Mouse (Mus musculus) hindbrain, embryonic 13.5 days (tissue): ENCODE data around the gene Rtn4rl2. TPM values are rescaled to one million over a fixed set of nuclear protein-coding genes. Genes with fewer than 3 reads are reported as not detected.

Experiments
- microRNA-seq: library from miRNA; unstranded; fragments of <30 nt; microRNA quantifications from one replicate; pipeline ENCODE4, GENCODE M21; 2016
- polyA plus RNA-seq: library from polyadenylated mRNA; unstranded; fragments of >200 nt; fragmentation: Nextera tagmentation; extraction: Ambion mirVana; gene quantifications from 2 replicates; pipeline ENCODE4 v1.2.1, GENCODE M21; 2015

Gene Rtn4rl2
- polyA plus RNA-seq, 1 experiment from 2014 or later, result 2.0 TPM

Small RNA genes lying within 50 kb of the gene (microRNA-seq; reads per million reads assigned to microRNA genes)
- gene Gm24332, result not detected

Other genes starting within 250 kb of the Rtn4rl2 start
- gene Ctnnd1, start 235.9 kb downstream of the Rtn4rl2 start, polyA plus RNA-seq, result 38.6 and 39.2 TPM in 2 replicates
- gene Btbd18, start 227.6 kb downstream of the Rtn4rl2 start, polyA plus RNA-seq, result 0.28 and 0.29 TPM in 2 replicates
- gene Selenoh, start 215.9 kb downstream of the Rtn4rl2 start, polyA plus RNA-seq, result 217 and 222 TPM in 2 replicates
- gene Gm28635, start 208.7 kb downstream of the Rtn4rl2 start, polyA plus RNA-seq, result not detected in 2 replicates
- gene Med19, start 208.3 kb downstream of the Rtn4rl2 start, polyA plus RNA-seq, result 52.1 and 53.5 TPM in 2 replicates
- 256 and 260 TPM in 2 replicates for gene Tmx2, start 207.6 kb downstream of the Rtn4rl2 start, polyA plus RNA-seq
- gene Zdhhc5, start 171.5 kb downstream of the Rtn4rl2 start, polyA plus RNA-seq, result 17.2 and 18.5 TPM in 2 replicates
- 26.7 and 28.6 TPM in 2 replicates for gene Clp1, start 159.4 kb downstream of the Rtn4rl2 start, polyA plus RNA-seq
- 22.2 and 25.4 TPM in 2 replicates for gene Ypel4, start 152.7 kb downstream of the Rtn4rl2 start, polyA plus RNA-seq
- gene Gm19426, start 143.1 kb downstream of the Rtn4rl2 start, polyA plus RNA-seq, result 5.2 and 7.0 TPM in 2 replicates
- 34.6 and 39.4 TPM in 2 replicates for gene Serping1, start 111.3 kb downstream of the Rtn4rl2 start, polyA plus RNA-seq
- 16.8 and 17.6 TPM in 2 replicates for gene Ube2l6, start 87.9 kb downstream of the Rtn4rl2 start, polyA plus RNA-seq
- gene Smtnl1, start 64.1 kb downstream of the Rtn4rl2 start, polyA plus RNA-seq, result not detected in 2 replicates
- 59.2 and 61.9 TPM in 2 replicates for gene Timm10, start 59.7 kb downstream of the Rtn4rl2 start, polyA plus RNA-seq
- 2.5 and 3.3 TPM in 2 replicates for gene Slc43a1, start 47.9 kb downstream of the Rtn4rl2 start, polyA plus RNA-seq
- 6.1 and 7.0 TPM in 2 replicates for gene Slc43a3, start 49.9 kb upstream of the Rtn4rl2 start, polyA plus RNA-seq
- 0.25 and 0.48 TPM in 2 replicates for gene Prg2, start 93.8 kb upstream of the Rtn4rl2 start, polyA plus RNA-seq
- gene Prg3, start 101.5 kb upstream of the Rtn4rl2 start, polyA plus RNA-seq, result not detected in 2 replicates
- 190 and 199 TPM in 2 replicates for gene Ssrp1, start 150.5 kb upstream of the Rtn4rl2 start, polyA plus RNA-seq
- 19.3 and 20.3 TPM in 2 replicates for gene P2rx3, start 150.8 kb upstream of the Rtn4rl2 start, polyA plus RNA-seq
- 27.2 and 30.2 TPM in 2 replicates for gene Tnks1bp1, start 161.3 kb upstream of the Rtn4rl2 start, polyA plus RNA-seq
- gene Aplnr, start 249.5 kb upstream of the Rtn4rl2 start, polyA plus RNA-seq, result 31.7 and 39.0 TPM in 2 replicates